Mouse (Mus musculus) cerebellum, adult 9-10 months (tissue): Measurements from ENCODE around the gene Gm21973.

Experiments used
- DNase-seq: peaks from one replicate; pipeline ENCODE4 v3.0.0; 2022

Gm21973 gene

DNA sequence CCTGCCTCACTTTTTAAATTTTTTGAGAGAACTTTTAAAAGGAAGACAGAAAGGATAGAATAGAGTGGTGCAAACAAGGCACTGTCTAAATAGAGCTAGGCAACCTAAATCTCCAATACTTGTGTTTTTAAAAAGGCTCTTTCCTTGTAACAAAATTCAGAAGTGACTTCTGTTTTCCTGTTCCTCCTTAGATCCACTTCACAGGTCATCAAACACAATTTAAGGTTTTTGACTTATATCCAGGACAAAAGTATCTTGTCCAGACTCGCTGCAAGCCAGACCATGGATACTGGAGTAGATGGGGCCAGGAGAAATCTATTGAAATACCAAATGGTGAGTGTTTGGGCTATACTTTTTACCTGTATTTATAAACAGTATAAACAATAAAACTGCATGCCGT is at the start of gene Gm21973:
TSS of gene Gm21973 (plus strand) at position 301 of the 400 bp plus-strand sequence.
- no peak for DNase-seq

DNA sequence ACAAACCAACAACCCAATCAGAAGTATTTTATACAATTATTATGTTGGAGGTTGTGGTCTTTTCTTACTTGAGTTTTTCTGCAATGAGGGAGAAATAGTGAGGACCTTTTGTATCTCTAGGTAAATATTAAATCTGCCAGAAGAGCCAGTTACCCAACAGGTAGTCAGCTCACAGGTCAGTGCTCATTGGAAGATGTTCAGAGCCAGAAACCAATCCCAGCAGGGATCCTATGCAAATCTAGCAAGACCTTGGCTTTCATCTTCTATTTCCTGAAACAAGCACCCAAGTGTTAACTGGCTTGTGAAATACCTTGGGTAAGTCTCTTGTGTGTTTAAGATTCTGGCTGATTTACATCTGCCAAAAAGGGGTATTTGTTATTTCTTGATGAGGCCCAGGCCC is 48.8 kb upstream of the Gm21973 start:
- no peak for DNase-seq

DNA sequence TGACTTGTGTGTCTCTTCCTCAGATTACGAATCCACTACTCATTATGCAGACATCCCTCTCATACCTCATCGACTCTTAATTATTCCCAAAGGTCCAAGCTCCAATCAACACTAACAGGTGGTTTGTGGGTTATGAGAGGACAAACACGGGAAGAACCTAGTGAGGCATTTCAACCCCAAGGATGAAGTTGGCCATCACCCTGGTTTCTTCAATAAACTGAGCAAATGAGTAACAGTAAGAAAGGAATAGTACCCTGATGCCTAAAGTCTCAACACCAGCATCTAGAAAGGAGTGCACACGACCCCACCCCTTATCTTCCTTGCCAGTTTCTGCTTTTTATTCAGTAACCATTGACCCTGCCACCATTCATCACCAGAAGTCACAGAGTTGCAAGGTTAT is 47.7 kb upstream of the Gm21973 start:
- DNase-seq: no peak

DNA sequence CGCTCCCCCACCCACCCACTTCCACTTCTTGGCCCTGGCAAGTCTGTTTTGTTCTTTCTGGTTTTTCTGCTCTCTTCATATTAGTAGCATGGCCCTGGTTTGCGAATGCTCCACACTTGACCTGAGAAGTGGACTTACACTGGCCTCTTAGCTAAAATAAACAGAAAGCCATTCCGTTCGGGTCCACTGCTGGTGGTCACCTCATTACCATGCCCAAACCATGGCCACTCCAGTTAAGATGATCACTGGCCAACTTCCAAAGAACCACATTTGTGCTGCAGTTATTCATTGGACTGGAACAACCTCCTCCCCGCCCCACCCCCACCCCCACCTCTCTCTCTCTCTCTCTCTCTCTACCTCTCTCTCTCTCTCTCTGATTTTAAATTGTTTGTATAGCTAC is 43.6 kb upstream of the Gm21973 start:
- no peak for DNase-seq

DNA sequence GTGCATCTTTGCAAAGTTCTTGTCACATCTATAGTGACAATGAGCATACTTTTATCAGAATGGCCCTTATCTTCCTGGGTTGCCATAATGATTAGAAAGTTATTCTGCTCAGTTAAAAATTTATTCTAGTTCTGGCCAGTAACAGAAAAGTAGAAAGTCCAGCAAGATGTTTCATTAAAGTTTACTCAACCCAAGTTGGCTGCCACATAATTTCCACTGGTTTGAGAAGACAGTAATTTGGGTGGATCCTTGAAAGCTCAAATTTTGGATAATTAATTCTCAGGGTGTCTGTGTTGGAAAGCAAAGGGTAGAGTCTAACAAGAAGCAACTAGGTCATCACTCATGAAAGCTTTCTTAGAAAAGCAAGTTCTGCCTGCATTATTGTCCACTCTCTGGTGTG is 41.5 kb upstream of the Gm21973 start:
- no peak for DNase-seq

DNA sequence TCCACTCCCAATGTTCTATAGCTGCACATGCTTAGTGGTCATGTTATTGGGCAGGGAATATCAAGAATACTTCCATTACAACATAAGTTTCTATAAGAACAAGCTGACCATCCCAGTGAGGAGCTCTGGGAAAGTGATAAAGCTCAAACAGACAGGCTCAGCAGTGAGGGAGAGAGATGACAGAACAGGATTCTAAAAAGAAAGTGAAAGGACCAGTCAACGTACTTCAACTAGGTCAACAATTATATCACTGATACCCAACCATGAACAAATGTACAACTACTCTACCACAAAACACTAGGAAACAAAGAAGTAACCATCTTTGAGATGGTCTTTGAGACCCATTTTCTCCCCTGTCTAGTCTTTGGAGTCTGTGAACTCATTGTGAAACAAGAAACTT is 28.6 kb upstream of the Gm21973 start:
- DNase-seq: no peak

DNA sequence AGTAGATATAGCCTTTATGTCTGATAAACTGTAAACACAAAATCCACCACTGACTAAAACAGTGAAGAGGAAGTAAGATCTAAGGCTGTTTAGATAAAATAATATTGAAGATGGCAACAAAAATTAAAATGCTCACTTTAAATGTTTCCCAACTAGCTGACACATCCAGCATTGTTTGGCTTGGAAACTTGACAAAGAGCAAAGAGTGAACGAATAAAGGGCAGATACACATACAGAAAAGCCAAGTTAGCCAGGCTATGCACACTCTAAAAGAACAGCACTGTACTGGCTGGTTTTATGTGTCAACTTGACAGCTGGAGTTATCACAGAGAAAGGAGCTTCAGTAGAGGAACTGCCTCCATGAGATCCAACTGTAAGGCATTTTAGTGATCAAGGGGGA is 27.1 kb upstream of the Gm21973 start:
- no peak for DNase-seq

DNA sequence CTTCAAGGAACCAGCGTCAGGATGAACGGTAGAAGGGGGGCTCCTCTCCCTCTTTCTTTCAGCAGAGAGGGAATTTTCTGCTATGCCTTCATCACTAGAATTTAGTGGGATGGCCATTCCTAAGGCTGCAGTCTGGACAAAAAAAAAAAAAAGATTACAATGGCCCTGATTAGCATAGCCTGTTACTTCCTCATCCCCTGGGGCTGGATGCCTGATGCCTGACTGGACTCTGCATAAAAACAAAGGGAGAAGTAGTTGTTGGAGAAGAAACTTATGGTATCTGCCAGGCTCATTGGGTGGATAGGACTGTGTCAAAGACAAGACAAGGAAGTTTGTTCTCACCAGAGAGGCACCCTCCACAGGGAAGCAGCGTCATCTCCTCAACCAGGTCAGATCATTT is 25.7 kb upstream of the Gm21973 start:
- no peak for DNase-seq

DNA sequence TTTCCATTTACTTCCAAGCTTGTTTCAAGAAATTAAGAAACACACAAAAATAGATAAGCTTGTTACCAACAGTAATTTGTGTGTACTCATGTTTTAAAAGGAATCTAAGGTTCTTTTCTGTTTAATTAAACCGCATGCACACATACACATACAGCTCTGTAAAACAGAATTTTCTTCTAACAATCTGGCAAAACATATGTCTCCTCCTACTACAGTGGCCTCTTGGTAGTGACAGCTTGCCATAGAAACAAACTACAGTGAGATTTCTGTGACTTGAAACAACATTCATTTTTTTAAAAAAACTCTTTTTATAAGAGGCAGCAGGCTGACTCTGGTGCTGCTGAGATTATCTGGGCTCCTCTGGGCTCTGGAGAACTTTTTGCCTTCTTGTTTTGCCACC is 18.7 kb upstream of the Gm21973 start:
- no peak for DNase-seq

DNA sequence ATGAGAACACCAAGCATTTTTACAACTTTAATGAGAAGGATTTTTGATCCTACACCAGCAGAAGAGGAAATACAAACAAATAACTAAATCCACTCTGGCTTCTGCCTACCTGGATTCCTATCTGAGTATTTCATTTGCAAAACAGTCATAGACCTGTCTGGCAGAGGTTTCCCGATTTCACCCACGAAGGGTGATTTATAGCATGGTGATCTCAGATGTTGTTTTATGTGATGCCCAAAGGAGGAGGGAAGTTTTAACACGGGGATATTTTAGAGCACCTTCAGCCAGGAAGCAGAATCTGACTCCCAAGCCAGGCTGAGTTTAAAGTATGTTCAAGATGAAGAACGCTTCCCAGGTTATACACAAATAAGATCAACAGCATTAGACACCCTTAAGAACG is 13.4 kb upstream of the Gm21973 start:
- no peak for DNase-seq

DNA sequence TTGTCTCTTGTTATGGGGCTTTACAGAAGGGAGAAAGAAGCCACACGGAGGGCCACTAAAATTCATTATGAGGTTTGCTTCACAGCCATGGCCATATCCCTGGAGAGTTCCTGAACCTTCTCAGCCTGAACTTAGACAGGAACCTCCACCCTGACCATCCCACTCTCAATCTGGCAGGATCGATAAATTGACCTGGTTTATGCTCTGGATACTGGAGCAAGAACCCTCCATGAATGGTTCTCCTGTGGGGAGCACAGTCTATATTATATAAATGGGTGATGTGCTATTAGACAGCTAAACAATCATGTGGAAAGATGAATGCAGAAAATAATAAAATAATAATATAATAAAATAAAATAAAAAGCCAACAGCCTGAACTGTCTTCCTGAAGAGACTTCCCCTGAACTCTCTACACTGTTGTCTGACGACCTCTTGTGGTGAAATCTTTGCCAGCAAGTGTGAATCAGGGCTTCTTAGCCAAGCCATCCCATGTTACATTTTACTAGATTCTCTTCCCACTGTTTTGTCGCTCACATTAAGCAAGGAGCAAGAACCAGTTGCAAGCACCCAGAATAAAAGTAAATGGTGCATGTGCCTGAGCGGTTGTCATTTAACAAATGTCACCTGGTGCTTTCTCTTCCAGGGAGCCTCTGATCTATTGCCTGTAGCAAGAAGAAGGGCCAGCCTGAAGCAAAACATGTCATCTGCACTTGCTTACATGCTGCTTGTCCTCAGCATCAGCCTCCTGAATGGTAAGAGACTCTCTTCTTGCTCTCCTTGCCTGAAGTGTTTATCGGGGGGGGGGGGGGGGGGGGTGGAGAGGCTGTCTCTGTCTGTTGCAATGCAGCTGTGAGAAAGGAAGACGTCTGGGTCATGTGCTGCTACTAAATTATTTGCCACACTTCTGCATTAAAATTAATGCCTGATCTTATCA is 11.4 kb upstream of the Gm21973 start:
- peak; percentile 9 for DNase-seq

DNA sequence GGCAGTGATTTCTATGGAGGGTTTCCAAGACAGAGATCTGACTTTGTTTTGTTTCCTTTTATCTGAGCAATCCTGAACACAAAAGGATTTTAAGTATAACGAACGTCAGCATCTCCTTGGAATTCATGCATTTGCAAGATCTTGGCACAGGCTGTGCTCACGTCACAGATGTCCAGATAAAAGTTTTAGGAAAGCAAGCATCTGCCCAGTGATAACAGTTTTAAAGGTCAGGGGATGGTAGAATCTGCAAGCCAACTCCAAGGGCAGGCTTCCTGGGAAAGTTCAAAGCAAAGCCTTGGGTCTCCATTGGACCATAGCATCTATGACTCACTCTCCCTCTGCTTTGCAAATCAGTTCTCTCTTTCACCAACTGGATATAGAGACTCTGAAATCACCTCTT is 5.4 kb downstream of the Gm21973 start:
- DNase-seq: no peak

DNA sequence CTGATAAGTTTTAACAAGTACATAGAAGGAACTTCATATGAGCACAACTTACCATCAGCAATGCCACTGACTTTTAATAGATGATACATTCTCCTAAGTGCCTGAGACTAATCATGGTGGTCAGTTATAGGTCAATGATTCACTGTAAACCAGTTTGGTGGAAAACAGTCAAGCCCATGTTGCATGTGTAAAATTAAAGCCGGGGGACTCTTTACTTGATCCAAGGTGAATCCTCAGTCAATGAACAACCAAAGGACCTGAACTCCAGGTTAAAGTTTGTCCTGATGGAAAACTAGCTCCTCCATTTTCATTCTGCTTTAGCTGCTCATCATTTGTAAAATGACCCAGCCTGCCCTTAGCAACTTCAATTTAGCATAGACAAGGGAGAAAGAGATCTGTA is 7.4 kb downstream of the Gm21973 start:
- DNase-seq: no peak

DNA sequence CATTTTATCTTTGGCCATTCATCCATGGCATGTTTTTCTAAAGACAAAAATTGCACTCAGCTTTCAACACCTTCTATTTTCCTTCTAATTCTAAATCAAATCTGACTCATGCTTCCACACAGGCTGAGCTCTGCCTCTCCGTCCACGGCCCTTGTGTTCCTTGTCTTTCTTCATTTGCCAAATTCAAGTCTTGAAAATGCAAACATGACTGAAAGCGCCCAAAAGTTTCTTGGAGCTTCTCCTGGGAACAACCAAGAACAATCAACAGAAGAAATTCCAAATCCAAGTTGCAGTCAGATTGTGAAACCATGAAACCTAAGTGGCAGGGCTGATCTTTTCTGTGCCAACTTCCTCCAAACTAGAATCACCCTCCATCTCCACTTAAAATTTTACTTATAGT is 13.4 kb downstream of the Gm21973 start:
- DNase-seq: no peak

DNA sequence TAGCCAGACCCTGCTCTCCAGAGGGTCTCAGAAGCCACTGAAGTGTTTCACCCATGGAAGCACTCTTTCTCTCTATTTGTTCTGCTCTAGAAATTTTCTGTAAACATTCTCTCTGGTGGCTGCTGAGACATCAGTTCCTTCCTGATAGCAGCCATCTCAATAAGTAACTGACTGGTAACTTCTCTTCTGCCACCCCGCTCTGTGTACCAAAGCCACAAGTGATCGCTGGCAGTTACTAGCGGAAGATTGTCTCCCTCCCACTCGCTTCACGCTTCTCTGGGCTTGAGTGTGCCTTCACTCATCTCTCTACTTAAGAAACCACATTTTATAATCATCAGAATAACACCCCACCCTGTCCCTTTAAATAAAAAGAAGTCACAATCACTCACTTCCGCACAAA is 21.9 kb downstream of the Gm21973 start:
- DNase-seq: no peak

DNA sequence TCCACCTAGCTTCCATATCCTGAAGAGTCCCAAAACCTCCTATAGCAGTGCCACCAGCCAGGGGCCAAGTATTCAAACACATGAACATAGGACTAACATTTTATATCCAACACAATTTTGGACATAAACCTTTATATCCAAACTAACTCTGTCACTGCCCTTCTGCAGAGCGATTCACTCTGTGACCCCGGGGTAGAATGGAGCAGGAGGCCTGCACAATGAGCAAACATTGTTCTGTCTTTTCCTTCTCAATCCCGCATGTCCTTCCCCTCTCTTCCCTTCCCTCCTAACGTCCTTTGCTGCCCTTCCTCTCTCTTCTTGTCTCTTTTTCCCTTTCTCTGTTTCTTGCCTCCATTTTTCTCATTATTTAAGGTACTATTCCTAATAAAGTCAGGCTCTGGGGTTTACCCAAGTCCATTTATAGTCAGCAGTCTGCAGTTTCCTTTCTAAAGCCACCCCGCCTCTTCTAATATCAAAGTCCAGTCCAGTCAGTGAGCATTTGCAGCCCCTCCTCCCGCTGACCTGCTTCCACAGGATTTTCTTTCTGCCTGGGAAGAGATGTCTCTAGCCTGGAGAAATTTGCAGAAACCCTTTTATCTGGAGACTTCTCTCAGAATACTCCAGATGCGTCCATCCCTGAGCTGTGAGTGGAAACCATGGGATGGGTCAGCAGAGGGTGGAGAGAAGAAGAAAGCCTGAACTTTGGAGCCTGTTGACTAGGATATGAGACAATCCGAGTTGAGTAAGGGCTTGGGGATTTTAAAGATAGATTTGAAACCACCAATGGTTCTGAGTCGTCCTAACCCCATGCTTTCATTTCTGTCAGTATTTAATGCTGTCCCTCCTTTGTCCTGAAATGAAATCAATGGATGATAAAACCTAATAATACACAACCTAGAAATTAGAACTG is 33.1 kb downstream of the Gm21973 start, which contains the start of gene Agxt2:
TSS of gene Agxt2 (plus strand) at position 494 of the 910 bp plus-strand sequence.
- DNase-seq: no peak

DNA sequence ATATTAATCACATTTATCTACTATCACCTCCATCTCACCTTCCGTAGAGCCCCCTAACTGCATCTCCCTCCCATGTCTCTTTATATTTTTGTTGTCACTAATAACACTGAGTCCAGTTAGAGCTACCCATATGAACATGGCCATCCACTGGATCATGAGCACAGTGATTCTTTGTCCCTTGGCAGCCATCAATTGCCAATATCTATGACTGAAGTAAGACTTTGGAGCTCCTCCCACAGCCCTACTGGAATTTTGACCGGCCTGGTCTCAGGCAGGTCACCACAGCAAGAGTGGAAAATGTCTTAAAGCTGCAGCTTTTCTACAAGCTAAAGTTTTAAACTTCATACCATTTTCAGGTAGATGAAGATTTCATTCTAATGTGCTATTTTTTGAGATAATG is 41.2 kb downstream of the Gm21973 start:
- DNase-seq: no peak

DNA sequence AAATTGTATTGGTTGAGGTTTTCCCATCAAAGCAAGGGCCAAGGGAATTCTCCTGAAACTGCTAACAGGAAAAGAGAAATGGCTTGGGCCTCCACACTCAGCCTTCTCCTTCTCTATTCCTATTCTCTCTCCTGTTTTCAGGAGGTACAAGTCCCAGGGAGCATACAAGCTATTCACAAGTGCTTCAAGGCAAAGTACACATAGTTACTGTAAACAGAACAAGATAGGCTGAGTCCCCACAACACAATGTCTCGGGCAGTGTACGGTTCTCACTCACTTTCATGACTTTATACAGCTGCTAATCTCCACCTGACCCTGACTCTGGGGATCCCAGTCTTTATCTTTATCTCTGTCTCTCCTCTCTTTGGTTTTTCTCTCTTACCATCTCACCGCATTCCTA is 50.2 kb downstream of the Gm21973 start:
- no peak for DNase-seq

DNA sequence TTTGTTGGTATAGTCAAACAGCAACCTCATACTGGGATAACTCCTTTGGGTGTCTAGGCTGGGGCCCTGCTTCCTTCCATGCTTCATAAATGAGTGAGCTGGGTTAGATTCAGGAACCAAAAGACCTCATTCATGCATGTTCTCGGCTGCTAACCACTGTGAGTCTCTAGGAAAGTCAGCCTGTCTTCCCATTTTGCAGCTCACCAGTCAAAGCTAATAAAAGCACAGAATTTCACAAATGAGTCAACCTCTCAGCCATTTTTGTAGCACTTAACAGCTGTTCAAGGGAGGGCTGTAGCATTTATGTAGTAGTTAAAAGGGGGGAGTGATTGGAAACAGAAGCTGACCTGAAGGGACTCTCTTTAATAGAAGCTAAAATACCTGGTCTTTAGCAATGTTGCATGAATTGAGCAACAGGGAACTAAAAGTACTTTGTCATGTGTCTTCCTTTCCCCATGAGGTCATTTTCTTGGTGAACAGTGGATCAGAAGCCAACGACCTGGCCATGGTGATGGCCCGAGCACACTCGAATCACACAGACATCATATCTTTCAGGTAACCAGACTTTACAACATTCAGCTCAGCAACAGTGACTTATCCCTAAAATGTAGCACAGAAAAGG is 53.3 kb downstream of the Gm21973 start:
- no peak for DNase-seq

DNA sequence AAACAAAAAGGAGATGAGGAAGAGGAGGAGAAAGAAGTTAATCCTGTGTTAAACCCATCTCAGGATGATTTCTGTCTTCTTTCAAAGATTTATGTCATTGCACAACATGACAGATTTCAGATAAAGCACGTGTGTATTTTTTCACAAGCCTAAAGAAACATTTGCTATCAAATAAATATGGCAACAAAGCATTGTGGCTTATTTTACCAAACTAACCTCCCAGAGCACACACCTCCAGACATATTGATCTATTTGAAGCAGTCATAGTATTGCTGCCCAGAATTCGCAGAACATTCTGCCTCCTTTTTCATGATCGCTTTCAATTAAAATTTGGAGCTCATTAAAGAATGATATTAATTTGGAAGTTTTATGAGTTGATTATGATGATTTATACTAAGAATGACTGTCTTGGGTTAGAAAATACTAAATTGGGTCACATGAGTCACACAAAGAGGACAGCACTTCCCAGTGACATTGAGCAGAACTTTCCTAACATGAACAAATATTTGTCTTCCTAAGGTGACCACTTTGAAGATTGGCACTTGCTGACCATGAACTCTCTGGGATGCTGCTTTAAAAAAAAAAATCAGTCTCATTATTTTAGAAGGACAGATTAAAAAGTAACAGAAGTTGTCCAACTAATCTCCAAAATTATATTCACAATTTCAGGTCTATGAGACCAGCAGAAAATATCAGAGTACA is 54.7 kb downstream of the Gm21973 start:
- no peak for DNase-seq

DNA sequence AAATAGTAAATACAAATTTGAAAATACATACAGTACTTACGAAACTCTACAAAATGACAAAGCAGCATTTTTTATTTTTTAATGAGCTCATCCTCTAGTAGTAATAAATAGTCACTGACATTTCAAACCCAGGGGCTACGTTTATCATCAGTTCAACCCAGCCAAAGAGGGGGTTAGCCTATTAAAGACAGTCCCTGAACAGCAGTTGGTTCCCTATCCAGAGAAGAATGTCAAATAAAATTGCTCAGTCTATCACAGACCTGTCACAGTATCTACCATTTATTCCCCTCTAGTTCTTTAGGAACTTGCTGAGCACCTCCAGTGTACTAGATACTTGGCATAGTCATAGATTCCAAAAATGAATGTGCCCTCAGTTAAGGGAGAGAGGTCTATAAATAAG is 62.1 kb downstream of the Gm21973 start:
- no peak for DNase-seq

DNA sequence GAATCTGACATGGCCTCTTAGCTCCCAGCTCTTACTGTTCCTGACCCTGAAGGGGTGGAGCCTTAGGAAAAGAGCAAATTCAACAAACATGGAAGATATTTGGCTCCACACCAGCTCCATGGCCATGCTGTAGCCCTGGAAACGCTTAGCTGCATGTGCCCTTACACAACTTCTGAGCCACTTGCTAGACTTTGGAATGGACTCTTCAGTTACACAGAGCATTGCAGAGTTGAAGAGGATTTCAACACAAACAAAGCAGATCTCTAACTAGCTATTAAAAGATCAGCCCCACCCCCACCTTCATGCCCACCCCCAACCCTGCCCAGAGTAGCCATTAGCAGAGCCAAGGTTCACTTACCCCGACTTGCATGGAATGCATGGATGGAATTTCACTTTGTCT is 74.6 kb downstream of the Gm21973 start:
- no peak for DNase-seq

DNA sequence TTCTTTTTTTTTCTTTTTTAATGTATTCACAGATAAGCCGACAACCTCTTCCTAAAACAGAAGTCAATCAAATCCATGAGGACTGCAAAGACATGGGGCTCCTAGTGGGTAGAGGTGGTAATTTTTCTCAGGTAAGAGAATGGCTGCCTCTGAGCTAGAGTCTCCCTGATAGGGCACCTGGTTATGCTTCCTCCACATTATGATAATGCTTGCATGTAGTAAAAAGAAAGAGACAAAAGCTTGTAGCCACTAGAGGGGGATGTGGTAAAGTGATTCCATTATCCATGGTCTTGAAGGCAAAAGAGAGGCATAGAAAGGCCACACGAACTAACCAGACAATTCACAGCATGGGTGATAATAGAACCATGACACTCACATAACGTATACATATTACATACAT is 75.2 kb downstream of the Gm21973 start:
- DNase-seq: no peak
